Mouse (Mus musculus): ENCODE measurements at regions not wholly inside any gene's neighbourhood (a gene's known extent, or its start where the extent isn't known, plus 50 kb on each side); places are given as distances from the start of the nearest gene placed in this dataset.
"Not testable (repeated sequence)": the region's sequence is repeated elsewhere in the genome, so short reads cannot be mapped to it uniquely, and the experiment has no call there.

GRCm38 (mm10) chr4:3343443-3343842 lies 158.3 kb upstream of the Vmn1r3 start:
- not testable (repeated sequence) for TF ChIP-seq CTCF (IDR thresholded peaks at IDR 0.05; ENCODE audit: low read depth, low read length); EP300 (IDR thresholded peaks at IDR 0.05; ENCODE audit: insufficient read depth, low read depth, low read length); POLR2A (IDR thresholded peaks at IDR 0.05; ENCODE audit: insufficient read depth, low read length)

All from ES-Bruce4 (cell line).